Mouse (Mus musculus) spleen, postnatal 14 days (tissue): Measurements from ENCODE around the gene Noxo1.
A peak's percentile ranks its signal among the peaks of the same experiment; 100 is the strongest.
"Not testable (repeated sequence)": the region's sequence is repeated elsewhere in the genome, so short reads cannot be mapped to it uniquely, and the experiment has no call there.

Experiments used
- DNase-seq, 2 experiments: peaks; one replicate each; pipeline ENCODE4 v3.0.0; 2021 to 2022; ENCODE audit warnings: low spot score in 2 of 2

Gene Noxo1

GRCm38 (mm10) chr17:24719494-24720222 is 23.6 kb downstream of the Noxo1 start:
- DNase-seq = peak; percentile 94 to 96

GRCm38 (mm10) chr17:24720616-24721015 is 24.6 kb downstream of the Noxo1 start:
- DNase-seq = not testable (repeated sequence)

- DNase-seq = not testable (repeated sequence)
These were observed 25.4 kb downstream of the Noxo1 start for GRCm38 (mm10) chr17:24721383-24721955.

DNA sequence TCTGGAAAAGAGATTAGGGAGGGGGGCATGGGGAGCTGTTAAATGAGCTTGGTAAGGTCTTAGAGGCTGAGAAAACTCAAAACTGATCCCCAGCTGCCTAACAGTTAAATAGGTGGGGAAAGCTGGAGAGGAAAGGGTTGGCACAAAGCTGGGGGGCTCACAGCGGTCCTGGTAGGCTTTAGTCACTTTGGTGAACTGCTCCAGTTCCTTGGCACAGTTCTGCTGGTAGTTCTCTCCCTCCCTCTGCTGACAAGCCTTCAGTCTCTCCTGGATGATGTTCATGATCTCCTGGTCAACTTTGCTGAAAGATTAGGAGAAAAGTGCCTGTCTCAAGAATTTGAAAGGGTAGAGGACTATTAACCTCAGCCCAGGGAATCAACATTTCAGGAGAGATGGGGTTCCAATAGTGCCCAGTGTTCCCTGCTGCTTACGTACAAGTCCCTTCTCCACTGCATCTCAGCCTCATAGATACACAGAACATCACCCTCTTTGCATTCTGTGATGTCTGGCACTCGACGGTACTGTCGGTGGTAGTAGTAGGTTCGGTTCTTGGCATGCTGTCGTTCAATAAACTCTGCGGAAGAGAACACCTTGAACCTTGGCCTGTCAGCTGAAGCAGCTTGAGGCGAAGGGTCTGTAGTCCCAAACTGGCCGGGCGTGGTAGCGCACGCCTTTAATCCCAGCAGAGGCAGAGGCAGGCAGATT is 26.3 kb downstream of the Noxo1 start:
- DNase-seq = no peak

GRCm38 (mm10) chr17:24723122-24723880 is 27.3 kb downstream of the Noxo1 start:
- no peak for DNase-seq

DNA sequence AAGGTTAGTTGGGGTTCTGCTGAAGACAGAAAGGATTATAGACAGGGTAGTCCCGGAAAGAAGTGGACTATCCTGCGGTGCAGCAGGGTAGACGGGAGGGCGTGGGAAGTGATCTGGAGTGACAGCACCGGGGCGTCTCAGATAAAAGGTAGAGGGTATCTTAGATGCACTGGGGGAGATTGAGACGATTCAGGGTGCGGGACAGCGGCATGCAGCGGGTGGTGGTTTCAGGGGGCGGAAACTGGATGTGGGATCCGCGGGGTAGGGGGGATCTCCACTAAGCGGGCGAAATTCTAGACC is 27.8 kb downstream of the Noxo1 start:
- no peak for DNase-seq

DNA sequence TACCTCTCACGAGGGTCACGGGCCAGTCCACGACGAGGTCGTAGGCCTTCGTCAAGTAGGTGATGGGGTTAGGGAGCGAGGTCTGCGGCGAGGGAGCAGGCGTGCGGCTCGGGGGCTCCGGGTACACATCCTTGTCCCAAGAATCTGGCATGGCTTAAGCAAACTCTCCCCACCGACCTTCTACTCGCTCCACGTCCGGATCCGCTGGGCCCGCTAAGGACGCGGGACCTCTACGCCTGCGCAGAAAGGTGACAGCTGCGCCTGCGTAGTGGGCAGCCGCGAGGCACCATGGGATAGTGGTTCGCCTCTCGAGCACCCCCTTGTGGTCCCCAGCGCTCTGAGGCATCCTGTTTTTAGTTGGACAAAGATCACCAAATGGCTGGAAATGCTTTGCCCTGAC is 28.1 kb downstream of the Noxo1 start, which contains the start of gene Ndufb10:
Ndufb10 (minus strand) TSS at position 295 of the 400 bp plus-strand sequence.
- peak; percentile 94 to 98 for DNase-seq

GRCm38 (mm10) chr17:24725637-24726390 is 29.8 kb downstream of the Noxo1 start:
- no peak for DNase-seq

DNA sequence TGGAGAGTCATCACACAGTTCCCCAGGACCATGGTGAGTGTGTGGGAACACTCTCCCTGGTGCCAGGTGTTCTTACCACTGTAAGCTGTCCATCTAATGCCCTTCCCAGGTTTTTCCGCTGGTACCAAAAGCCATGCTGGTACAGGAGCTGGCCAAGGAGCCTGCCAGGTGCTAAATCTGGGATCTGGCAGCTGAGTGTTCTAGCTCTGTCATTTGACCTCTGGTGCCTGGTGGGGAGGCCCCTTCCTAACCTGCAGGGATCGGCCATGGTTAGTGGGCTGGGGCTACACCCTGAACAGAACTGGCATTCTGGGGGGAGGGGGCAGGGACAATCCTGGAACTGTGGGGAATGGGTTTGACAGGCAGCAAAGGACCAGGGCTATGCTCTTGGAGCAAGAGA is 31.6 kb downstream of the Noxo1 start, which contains the start of gene Rpl3l:
Rpl3l (plus strand) TSS at position 203 of the 400 bp plus-strand sequence.
- DNase-seq = no peak

DNA sequence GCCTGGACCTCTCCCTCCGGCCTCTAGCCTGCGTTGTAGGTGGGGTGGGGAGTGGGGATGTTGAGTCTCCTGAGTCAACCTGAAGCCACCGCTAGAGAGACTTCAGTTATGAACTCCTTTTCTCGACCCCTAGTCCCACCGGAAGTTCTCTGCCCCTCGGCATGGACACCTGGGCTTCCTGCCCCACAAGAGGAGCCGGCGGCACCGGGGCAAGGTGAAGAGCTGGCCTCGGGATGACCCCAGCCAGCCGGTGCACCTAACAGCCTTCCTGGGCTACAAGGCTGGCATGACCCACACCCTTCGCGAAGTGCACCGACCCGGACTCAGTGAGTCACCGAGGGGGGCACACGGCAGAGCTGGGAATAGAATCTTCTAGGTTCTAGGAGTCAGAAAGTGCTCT is 32.1 kb downstream of the Noxo1 start:
- no peak for DNase-seq

GRCm38 (mm10) chr17:24729067-24729466 is 33.0 kb downstream of the Noxo1 start:
- no peak for DNase-seq

DNA sequence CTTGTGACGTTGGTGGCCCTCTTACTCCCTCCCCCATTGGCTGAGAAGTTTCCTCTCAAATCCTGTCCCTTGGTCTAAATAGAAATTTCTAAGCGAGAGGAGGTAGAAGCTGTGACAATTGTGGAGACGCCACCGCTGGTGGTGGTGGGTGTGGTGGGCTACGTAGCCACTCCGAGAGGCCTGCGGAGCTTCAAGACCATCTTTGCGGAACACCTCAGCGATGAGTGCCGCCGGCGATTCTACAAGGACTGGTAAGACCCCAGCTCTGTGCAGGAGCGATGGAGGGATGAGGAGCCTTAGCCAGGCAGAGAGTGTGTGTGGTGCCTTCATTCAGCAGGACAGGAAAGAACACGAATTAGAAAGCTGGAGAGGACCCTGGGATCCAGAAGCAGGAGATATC is 34.8 kb downstream of the Noxo1 start:
- DNase-seq = no peak

DNA sequence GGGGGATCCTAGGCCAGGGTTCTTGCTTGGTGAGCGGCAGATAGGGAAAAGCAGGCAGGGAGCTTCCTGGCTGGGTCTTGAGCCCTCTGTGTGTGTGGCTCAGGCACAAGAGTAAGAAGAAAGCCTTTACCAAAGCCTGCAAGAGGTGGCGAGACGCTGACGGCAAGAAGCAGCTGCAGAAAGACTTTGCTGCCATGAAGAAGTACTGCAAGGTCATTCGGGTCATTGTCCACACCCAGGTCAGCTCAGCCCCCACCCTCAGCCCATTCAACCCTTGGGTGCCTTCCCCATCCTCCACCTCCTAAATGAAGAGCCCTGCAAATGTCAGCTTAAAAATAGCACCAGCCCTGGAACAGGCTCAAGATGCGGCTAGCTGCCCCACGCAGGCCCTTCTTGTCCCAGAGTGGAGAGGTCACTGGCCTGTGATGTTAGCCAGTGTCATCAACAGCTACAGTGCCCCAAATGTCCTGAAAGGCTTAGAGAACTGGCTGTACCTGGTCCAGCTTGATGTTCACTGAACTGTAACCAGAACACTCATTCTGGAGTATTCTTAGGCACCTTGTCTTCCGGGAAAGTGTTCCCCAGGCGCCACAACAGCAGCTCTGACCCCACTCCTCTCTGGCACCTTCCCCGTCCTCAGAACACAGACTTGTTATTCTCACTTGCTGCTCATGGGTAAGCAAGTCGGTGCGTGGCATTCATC is 36.4 kb downstream of the Noxo1 start:
- no peak for DNase-seq

GRCm38 (mm10) chr17:24733434-24734050 is 37.5 kb downstream of the Noxo1 start:
- no peak for DNase-seq

GRCm38 (mm10) chr17:24734513-24734912 is 38.5 kb downstream of the Noxo1 start:
- no peak for DNase-seq

GRCm38 (mm10) chr17:24735446-24735845 is 39.4 kb downstream of the Noxo1 start:
- DNase-seq = no peak

DNA sequence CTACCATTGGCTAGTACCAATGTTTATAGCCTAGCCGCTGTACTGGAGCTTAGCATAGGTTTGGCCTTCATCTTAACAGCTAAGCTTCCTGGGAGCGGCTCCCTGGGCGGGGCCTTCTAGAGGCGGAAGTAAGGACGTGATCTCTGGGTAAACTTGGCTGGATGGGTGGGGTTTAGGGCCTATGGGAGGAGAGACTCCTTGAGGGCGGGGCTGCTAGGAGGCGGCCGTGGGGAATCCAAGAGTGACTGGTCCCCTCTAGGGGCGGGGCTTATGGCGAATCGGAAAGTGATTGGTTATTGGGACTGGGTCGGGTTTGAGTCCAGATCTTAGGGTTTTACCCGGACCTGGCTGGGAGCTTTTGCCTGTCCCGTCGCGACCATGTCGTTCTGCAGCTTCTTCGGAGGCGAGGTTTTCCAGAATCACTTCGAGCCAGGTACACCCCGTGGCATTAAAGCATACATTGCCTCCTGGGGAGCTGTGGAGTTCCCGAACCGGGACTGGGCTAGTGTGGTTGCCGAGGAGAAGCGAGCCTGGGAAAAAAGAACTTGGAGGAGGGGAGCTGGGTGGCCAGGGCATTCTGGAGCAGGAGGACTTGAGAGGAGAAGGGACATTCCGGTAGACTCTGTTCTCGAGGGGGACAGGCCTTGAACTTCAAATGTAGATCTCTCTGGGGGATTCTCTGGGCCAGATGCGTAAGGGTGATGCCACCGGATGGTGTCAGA is 40.5 kb downstream of the Noxo1 start, which contains the start of gene Msrb1:
Msrb1 (plus strand) TSS at position 313 of the 722 bp plus-strand sequence.
- DNase-seq = peak; percentile 91 to 92

- no peak for DNase-seq
These were observed 41.2 kb downstream of the Noxo1 start for GRCm38 (mm10) chr17:24737135-24737810.

GRCm38 (mm10) chr17:24738238-24738637 is 42.2 kb downstream of the Noxo1 start:
- no peak for DNase-seq
